Mouse (Mus musculus) WW6 (cell line): ENCODE results near the gene Tifa.

Source experiments
- DNase-seq: peaks from one replicate; pipeline ENCODE4 v3.0.0-alpha.2; 2013; ENCODE audit warnings: low read depth, low spot score

Gene Tifa

GRCm38 (mm10) chr3:127862479-127862878 is 72.9 kb downstream of the Tifa start:
- no peak for DNase-seq

GRCm38 (mm10) chr3:127863571-127863970 is 74.0 kb downstream of the Tifa start:
- DNase-seq: no peak

- no peak for DNase-seq
Measured at GRCm38 (mm10) chr3:127864242-127864641, 74.6 kb downstream of the Tifa start.

GRCm38 (mm10) chr3:127868046-127868758 is 78.6 kb downstream of the Tifa start:
- DNase-seq: no peak

GRCm38 (mm10) chr3:127868880-127869279 is 79.3 kb downstream of the Tifa start:
- DNase-seq: no peak

GRCm38 (mm10) chr3:127871575-127871974 is 82.0 kb downstream of the Tifa start:
- DNase-seq: no peak

GRCm38 (mm10) chr3:127874254-127874883 is 84.8 kb downstream of the Tifa start:
- no peak for DNase-seq

GRCm38 (mm10) chr3:127875059-127875458 is 85.5 kb downstream of the Tifa start:
- DNase-seq: no peak

- no peak for DNase-seq
Measured at GRCm38 (mm10) chr3:127875509-127875908, 85.9 kb downstream of the Tifa start.

GRCm38 (mm10) chr3:127879968-127880367 is 90.4 kb downstream of the Tifa start:
- DNase-seq: no peak

GRCm38 (mm10) chr3:127881684-127882083 is 92.1 kb downstream of the Tifa start:
- no peak for DNase-seq
